Mouse (Mus musculus) embryonic facial prominence, embryonic 10.5 days (tissue): ENCODE measurements around the gene Rgs16. TPM values are rescaled to one million over a fixed set of nuclear protein-coding genes. Genes with fewer than 3 reads are reported as not detected.

Experiments used
- DNase-seq: peaks from one replicate; pipeline ENCODE4 v3.0.0-alpha.2; 2017; ENCODE audit warnings: low spot score
- H3K27ac ChIP-seq: fragments of 300-500 bp; sonication (generic); replicated peaks from 2 replicates; pipeline ENCODE4 v1.5.1; 2016; ENCODE audit warnings: mild to moderate bottlenecking
- H3K27me3 ChIP-seq: fragments of 300-500 bp; sonication (generic); replicated peaks from 2 replicates; pipeline ENCODE4 v1.6.1; 2016; ENCODE audit warnings: low read depth, mild to moderate bottlenecking; ENCODE audit not compliant: poor library complexity, severe bottlenecking
- H3K36me3 ChIP-seq: fragments of 300-500 bp; sonication (generic); replicated peaks from 2 replicates; pipeline ENCODE4 v1.6.1; 2016; ENCODE audit warnings: mild to moderate bottlenecking, moderate library complexity
- H3K4me1 ChIP-seq: fragments of 300-500 bp; sonication (generic); 2 replicates; pipeline ENCODE4 v1.6.1; 2016
- H3K4me3 ChIP-seq: fragments of 300-500 bp; sonication (generic); 2 replicates; pipeline ENCODE4 v1.5.1; 2016; ENCODE audit warnings: mild to moderate bottlenecking, moderate library complexity
- H3K9me3 ChIP-seq: fragments of 300-500 bp; sonication (generic); 2 replicates; pipeline ENCODE4 v1.6.1; 2016; ENCODE audit warnings: mild to moderate bottlenecking
- WGBS: fragments of 180-500 bp; shearing (Covaris S2); methylation state at CpG from one replicate; pipeline ENCODE4 v1.1.7; 2016; 5-methylcytosine and 5-hydroxymethylcytosine counted together
- polyA plus RNA-seq: library from polyadenylated mRNA; unstranded; fragments of >200 nt; fragmentation: Nextera tagmentation; extraction: Ambion mirVana; gene quantifications from 2 replicates; pipeline ENCODE4 v1.2.1, GENCODE M21; 2016

Gene Rgs16
- polyA plus RNA-seq, 1 experiment from 2014 or later, result 9.5 TPM

- peaks cover 8% of the 10 kb centered on the region; the same call in 1 of the 2 replicates for H3K27me3 ChIP-seq
- no peaks in the 10 kb centered on the region for H3K9me3 ChIP-seq
- H3K4me1 ChIP-seq, result peaks cover 63% of the 10 kb centered on the region
- no peak for DNase-seq
- H3K4me3 ChIP-seq, result no peak overlapping the region
- 54% methylated on average over 8 of the region's 8 CpGs for WGBS
- H3K36me3 ChIP-seq, result no peaks in the 10 kb centered on the region
- H3K27ac ChIP-seq, result peak overlapping the region; percentile 78
Measured at GRCm38 (mm10) chr1:153702853-153703410, 37.2 kb upstream of the Rgs16 start.

DNA sequence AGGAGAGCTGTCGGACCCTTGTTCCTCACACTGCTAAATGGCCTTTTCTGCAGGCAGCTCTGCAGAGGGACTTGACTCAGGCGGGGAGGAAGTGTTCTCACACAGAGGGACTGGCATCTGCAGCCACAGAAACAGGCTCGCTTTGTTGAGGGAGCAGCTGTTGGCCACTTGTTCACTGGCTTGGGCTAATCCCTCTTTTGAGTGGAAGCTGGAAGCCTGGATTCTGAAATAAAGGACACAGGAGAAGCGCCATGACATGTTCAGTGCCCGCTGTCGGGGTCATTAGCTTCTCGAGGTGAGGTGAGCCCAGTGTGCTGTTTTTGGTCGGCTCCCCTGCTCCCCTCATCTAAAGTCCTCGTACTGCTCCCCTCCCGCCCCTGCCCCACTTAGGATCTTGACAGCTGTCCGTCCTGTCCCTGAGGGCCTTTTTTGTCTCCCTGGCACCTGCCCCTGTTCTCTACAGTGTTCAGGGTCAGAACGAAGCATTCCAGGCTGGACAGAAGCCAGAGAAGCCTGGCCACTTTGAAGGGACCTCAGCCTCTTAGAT lies 36.6 kb upstream of the Rgs16 start:
- Histone ChIP-seq H3K36me3 (no peaks in the 10 kb centered on the region), H3K9me3 (no peaks in the 10 kb centered on the region), H3K4me3 (peak overlapping the region; percentile 23; the same call in 1 of the 2 replicates), H3K27ac (peak overlapping the region; percentile 78), H3K4me1 (peaks cover 58% of the 10 kb centered on the region), H3K27me3 (peaks cover 8% of the 10 kb centered on the region; the same call in 1 of the 2 replicates)
- 4% methylated on average over 12 of the region's 12 CpGs for WGBS
- DNase-seq, result peak; percentile 60

- peak overlapping the region; percentile 78; the same call in 1 of the 2 replicates for H3K27ac ChIP-seq
- H3K4me3 ChIP-seq, result no peak overlapping the region
- 7% methylated on average over 7 of the region's 7 CpGs for WGBS
- H3K4me1 ChIP-seq, result peaks cover 56% of the 10 kb centered on the region
- H3K36me3 ChIP-seq, result no peaks in the 10 kb centered on the region
- DNase-seq, result peak; percentile 31
- H3K9me3 ChIP-seq, result no peaks in the 10 kb centered on the region
- peaks cover 8% of the 10 kb centered on the region; the same call in 1 of the 2 replicates for H3K27me3 ChIP-seq
Measured at GRCm38 (mm10) chr1:153704174-153704573, 36.0 kb upstream of the Rgs16 start.

DNA sequence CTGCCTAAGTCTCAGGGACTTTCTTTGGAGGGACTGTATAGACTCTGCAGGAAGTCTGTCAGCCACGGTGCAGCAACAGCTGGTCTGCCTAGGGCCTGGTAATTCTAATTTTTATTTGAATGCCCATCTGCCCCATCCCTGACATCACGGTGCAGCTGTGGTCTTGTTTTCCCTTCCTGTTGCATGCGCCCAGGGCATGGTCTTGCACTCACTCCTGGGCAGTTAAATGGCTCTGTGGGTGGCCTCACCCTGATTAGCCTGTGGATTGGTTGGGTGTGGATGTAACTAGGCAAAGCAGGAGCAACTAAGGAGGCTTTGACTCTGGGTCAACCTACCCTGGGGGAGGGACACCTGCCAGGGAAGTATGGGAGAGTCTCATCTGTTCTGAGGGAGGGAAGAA lies 35.2 kb upstream of the Rgs16 start:
- Histone ChIP-seq H3K9me3 (no peaks in the 10 kb centered on the region), H3K4me1 (peaks cover 56% of the 10 kb centered on the region), H3K27ac (no peak overlapping the region; the same call in 1 of the 2 replicates), H3K4me3 (no peak overlapping the region), H3K27me3 (peaks cover 8% of the 10 kb centered on the region; the same call in 1 of the 2 replicates), H3K36me3 (no peaks in the 10 kb centered on the region)
- WGBS, result 19% methylated on average over 3 of the region's 3 CpGs
- DNase-seq, result peak; percentile 26

GRCm38 (mm10) chr1:153708626-153709025 lies 31.5 kb upstream of the Rgs16 start:
- no peak overlapping the region for H3K4me3 ChIP-seq
- H3K27me3 ChIP-seq, result peaks cover 3% of the 10 kb centered on the region; the same call in 1 of the 2 replicates
- H3K27ac ChIP-seq, result no peak overlapping the region
- DNase-seq, result no peak
- H3K36me3 ChIP-seq, result no peaks in the 10 kb centered on the region
- no peaks in the 10 kb centered on the region for H3K9me3 ChIP-seq
- peaks cover 36% of the 10 kb centered on the region for H3K4me1 ChIP-seq
- 91% methylated on average over 5 of the region's 5 CpGs for WGBS

GRCm38 (mm10) chr1:153709451-153709850 lies 30.7 kb upstream of the Rgs16 start:
- H3K27me3 ChIP-seq, result no peaks in the 10 kb centered on the region
- no peaks in the 10 kb centered on the region for H3K9me3 ChIP-seq
- peaks cover 28% of the 10 kb centered on the region for H3K4me1 ChIP-seq
- no peak for DNase-seq
- WGBS, result 50% methylated on average over 5 of the region's 5 CpGs
- no peak overlapping the region for H3K4me3 ChIP-seq
- no peak overlapping the region for H3K27ac ChIP-seq
- no peaks in the 10 kb centered on the region for H3K36me3 ChIP-seq

DNA sequence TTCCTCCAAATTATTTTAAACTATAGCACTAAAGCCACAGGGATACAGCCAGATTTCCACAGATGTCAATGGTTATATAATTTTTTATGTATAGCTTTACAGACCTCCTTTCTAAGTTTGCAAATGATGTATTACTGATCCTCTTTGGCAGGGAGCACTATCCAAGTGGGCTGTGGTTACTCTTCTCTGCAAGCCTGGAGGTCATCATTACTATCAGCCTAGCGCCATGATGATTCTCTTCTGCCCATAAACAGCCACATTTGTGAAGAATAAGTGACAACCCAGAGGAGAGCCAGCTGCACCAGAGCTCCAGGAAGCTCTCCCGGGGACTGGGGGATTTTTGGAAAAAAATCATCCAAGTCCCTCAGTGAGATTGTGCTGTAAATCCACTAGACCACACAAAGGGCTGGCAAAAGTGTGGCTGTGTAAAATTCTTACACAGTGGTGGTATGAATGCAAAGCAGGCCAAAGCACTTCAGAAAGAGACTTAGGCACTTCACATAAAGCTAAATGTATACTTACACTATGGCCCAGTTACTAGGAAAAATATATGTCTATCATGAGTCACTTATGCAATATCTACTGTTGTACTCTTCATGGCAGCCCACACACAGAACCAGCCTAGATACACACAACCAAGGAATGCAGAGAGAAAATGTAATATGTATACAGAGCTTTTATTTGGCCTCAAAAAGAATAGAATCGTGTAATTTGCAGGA lies 28.4 kb upstream of the Rgs16 start:
- no peak overlapping the region for H3K4me3 ChIP-seq
- WGBS, result 87% methylated on average over 3 of the region's 3 CpGs
- no peaks in the 10 kb centered on the region for H3K36me3 ChIP-seq
- no peak for DNase-seq
- H3K27ac ChIP-seq, result no peak overlapping the region
- peaks cover 18% of the 10 kb centered on the region for H3K4me1 ChIP-seq
- no peaks in the 10 kb centered on the region for H3K27me3 ChIP-seq
- H3K9me3 ChIP-seq, result no peaks in the 10 kb centered on the region

DNA sequence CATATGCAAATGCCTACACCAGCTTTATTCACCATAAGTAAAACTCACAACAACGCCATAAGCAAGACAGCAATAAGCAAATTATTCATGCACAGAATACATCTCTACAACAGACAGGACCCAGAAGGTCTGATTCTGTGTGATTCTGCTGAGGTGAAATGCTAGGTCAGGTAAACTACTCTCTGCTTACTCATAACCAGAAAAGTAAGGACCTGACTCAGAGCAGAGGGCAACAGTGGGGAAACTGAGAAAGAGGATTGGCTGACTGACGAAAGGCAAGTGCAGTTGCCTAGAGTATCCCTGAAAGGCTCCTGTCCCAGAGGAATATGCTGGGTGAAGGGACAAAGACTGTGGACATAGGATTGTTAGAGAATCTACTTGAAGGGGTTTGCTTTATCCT lies 27.5 kb upstream of the Rgs16 start:
- no peaks in the 10 kb centered on the region for H3K27me3 ChIP-seq
- peaks cover 18% of the 10 kb centered on the region for H3K4me1 ChIP-seq
- no peaks in the 10 kb centered on the region for H3K36me3 ChIP-seq
- H3K9me3 ChIP-seq, result no peaks in the 10 kb centered on the region
- H3K27ac ChIP-seq, result no peak overlapping the region
- no peak for DNase-seq
- WGBS, result 91% methylated on average over 2 of the region's 2 CpGs
- no peak overlapping the region for H3K4me3 ChIP-seq

- Histone ChIP-seq H3K27ac (no peak overlapping the region), H3K36me3 (no peaks in the 10 kb centered on the region), H3K4me1 (no peaks in the 10 kb centered on the region), H3K27me3 (no peaks in the 10 kb centered on the region), H3K9me3 (no peaks in the 10 kb centered on the region), H3K4me3 (no peak overlapping the region)
- WGBS, result 89% methylated on average over 1 of the region's 1 CpGs
- DNase-seq, result no peak
Measured at GRCm38 (mm10) chr1:153717990-153718389, 22.2 kb upstream of the Rgs16 start.

DNA sequence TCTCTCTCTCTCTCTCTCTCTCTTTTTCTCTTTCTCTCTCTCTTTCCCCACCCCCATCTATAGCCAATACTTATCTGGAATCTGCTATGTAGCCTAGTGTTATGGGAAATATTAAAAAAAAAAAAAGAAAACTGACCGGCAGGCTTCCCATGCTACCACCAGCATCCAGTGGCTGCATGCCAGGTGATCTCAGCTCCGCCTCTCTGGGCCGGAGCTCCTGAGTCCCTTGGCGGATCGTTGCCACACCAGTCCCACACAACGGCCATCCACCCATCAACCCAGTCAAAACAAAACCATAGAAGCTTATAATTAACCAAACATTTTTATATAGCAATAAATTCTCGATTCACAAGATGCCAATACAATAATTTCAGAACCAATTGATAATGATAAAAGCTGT lies 19.2 kb upstream of the Rgs16 start:
- no peaks in the 10 kb centered on the region for H3K4me1 ChIP-seq
- H3K27me3 ChIP-seq, result no peaks in the 10 kb centered on the region
- WGBS, result 85% methylated on average over 7 of the region's 7 CpGs
- H3K9me3 ChIP-seq, result no peaks in the 10 kb centered on the region
- H3K4me3 ChIP-seq, result no peak overlapping the region
- no peak overlapping the region for H3K27ac ChIP-seq
- DNase-seq, result no peak
- no peaks in the 10 kb centered on the region for H3K36me3 ChIP-seq

- Histone ChIP-seq H3K9me3 (no peaks in the 10 kb centered on the region), H3K4me3 (no peak overlapping the region), H3K27me3 (no peaks in the 10 kb centered on the region), H3K36me3 (no peaks in the 10 kb centered on the region), H3K4me1 (no peaks in the 10 kb centered on the region), H3K27ac (no peak overlapping the region)
- 83% methylated on average over 9 of the region's 9 CpGs for WGBS
- no peak for DNase-seq
Measured at GRCm38 (mm10) chr1:153721565-153722310, 18.4 kb upstream of the Rgs16 start.

DNA sequence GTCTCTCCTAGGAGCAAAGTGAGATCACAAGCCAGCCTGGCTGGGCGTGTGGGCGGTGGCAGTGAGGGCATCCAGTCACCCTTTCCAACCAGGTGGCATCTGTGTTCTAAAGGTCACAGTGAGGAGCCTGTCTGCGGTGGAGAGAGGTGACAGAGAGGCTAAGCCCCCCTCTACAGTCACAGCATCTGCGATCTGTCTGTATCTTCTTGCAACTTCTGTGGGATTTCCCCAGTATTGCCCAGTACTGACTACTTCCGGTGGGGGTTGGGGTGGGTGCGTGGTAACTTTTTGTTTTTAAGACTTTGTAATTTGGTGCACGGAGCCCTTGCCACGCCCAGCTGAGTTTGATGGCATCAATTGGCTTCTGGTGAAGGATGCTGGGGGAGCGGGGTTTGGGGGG lies 16.7 kb upstream of the Rgs16 start:
- no peaks in the 10 kb centered on the region for H3K36me3 ChIP-seq
- no peak overlapping the region for H3K4me3 ChIP-seq
- no peaks in the 10 kb centered on the region for H3K27me3 ChIP-seq
- H3K27ac ChIP-seq, result no peak overlapping the region
- H3K4me1 ChIP-seq, result no peaks in the 10 kb centered on the region
- 81% methylated on average over 9 of the region's 9 CpGs for WGBS
- H3K9me3 ChIP-seq, result no peaks in the 10 kb centered on the region
- DNase-seq, result no peak
